Mouse (Mus musculus) MN1 (cell line): ENCODE measurements around the gene Gm38431.

ENCODE experiments used
- DNase-seq: peaks from one replicate; pipeline ENCODE4 v3.0.0-alpha.2; 2016; ENCODE audit warnings: low spot score

Gm38431 gene

DNA sequence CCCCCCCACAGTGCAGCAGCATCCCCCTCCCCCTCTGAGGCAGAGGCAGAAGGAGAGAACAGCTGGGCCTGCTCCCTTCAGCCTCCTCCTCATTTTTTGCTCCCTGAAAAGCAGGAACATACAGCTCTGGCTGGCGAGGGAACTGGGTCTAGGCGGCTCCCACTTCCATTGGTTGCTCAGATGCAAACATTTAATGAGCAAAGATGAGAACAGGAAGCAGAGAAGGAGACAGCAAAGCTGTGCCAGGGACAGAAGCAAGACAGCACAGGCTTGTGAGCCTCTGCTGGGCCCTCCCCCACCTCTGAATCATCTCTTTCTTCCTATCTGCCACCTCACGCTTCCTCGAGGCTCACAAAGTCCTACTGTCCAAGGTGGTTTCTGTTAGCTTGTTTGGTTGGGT is 50.5 kb downstream of the Gm38431 start:
- peak; percentile 16 for DNase-seq

DNA sequence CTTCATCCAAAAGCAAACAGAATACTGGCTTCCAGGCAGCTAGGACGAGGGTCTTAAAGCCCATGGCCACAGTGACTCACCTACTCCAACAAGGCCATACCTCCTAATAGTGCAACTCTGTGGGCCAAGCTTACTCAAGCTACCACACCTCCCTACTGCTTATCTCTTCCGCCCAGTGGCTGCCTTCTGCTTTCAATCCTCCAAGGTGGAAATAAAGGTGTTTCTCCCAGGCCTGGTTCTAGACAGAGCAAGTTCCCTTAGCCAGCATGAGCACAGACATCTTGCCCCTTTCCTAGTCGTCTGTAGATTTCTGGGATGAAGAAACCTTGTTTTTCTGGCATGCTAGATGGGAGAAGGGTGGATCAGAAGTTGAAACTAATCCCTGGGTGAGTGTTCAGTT is 52.0 kb downstream of the Gm38431 start:
- no peak for DNase-seq

DNA sequence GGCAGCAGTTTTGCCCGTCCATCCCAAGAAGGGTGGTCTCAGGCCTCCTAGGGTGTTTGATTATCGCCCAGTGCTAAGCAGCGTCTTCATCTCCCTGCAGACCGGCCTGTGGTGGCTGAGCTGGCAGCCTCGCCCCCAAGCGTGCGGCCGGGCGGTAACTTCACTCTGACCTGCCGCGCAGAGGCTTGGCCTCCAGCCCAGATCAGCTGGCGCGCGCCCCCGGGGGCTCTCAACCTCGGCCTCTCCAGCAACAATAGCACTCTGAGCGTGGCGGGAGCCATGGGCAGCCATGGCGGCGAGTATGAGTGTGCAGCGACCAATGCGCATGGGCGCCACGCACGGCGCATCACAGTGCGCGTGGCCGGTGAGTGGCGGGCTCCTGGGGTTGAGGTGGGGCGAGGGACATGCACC is 54.3 kb downstream of the Gm38431 start:
- DNase-seq: no peak

DNA sequence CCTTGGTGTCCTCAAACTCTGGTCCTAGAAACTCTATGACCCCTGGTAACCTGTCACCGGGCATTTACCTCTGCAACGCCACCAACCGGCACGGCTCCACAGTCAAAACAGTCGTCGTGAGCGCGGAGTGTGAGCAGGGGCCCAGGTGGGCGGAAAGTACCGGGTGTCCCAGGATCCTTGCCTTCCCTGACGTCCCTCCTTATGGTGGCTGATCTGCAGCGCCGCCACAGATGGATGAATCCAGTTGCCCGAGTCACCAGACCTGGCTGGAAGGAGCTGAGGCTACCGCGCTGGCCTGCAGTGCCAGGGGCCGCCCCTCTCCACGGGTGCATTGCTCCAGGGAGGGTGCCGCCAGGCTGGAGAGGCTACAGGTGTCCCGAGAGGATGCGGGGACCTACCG is 55.1 kb downstream of the Gm38431 start:
- DNase-seq: no peak

DNA sequence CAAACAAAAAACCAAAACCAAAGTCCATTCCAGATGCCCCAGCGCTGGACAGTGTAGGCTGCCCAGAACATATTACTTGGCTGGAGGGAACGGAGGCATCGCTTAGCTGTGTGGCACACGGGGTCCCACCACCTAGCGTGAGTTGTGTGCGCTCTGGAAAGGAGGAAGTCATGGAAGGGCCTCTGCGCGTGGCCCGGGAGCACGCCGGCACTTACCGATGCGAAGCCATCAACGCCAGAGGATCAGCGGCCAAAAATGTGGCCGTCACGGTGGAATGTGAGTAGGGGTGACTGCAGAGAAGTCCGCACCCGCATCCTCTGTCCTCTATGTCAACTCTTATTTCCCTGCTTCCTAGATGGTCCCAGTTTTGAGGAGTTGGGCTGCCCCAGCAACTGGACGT is 55.6 kb downstream of the Gm38431 start:
- no peak for DNase-seq

DNA sequence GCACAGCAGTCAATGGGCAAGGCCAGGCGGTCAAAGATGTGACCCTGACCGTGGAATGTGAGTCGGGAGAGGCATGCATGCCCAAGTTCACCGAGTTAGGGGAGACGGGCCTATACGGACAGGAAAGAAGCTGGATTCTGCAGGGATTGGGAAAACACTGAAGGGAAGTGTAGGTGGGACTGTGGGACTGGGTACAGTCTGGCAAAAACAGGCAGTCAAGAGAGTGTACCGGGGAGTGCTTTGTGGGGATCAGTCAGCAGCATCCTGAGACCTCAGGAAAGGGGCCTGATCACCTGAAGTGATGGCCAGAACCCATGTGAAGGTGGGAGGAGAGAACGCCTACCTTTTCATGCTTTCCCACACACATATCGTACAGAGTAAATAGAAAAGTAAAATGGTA is 56.2 kb downstream of the Gm38431 start:
- no peak for DNase-seq

DNA sequence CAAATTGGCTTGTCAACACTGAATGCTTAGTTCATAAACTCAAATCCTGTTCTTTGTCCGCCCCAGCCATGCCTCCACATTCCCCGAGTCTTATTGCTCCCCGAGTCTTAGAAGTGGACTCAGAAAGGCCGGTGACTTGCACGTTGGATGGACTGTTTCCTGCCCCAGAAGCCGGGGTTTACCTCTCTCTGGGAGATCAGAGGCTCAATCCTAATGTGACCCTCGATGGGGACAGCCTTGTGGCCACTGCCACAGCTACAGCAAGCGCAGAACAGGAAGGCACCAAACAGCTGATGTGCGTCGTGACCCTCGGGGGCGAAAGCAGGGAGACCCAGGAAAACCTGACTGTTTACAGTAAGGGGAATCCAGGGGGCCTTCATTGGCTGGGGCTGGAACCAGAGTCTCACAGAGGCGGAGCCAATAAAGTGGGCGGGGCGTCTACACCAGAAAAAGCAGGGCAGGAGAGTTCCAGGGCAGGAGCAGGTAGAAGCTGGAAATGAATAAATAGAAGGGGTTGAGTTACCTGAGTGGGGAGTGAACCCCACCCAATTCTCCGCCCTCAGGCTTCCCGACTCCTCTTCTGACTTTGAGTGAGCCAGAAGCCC is 57.2 kb downstream of the Gm38431 start:
- DNase-seq: no peak

DNA sequence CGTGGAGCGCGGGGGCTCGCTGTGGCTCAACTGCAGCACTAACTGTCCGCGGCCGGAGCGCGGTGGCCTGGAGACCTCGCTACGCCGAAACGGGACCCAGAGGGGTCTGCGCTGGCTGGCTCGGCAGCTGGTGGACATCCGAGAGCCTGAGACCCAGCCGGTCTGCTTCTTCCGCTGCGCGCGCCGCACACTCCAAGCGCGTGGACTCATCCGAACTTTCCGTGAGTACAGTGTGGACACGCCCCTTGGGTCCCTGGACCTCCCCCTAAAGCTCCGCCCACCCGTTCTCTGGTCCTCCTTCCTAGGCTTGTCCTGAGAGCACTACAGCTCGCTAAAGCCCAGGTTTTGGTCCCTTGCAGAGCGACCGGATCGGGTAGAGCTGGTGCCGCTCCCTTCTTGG is 58.7 kb downstream of the Gm38431 start:
- peak; percentile 79 for DNase-seq

DNA sequence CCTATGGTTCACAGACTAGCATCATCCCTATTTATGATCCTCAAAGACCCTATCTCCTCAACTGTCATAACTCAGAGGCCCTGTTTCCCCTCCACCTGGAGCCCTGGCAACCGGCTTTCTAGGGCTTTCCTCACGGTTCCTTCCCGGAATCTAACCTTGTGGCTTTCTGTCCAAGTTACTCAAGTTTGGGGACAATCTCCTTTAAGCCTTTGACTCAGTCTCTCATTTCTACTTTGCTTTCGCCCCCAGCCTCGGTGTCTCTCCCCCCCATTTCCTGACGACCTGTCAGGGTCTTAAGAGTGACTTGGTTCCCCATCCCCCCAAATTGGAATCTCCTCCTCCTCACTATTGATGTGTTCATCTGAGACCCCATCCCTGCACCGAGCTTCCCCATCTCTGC is 59.3 kb downstream of the Gm38431 start:
- no peak for DNase-seq

DNA sequence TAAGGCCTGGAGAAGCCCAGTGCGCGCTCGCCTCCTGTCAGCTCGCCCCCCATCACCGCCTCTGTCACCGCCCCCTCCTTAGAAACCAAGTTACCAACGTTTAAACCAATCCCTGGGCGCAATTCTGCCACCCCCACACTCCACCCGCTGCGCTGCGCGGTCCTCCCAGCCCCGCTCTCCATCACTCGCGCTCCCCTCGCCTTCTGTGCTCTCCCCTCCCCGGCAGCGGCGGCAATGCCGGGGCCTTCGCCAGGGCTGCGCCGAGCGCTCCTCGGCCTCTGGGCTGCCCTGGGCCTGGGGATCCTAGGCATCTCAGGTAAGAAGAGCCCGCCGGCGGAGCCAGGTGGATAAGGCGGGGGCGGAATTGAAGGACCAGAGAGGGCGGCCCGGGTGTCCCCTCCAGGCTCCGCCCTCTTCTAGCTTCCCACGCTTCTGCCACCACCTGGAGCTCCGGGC is 59.9 kb downstream of the Gm38431 start, which contains the start of gene Icam5:
Gene Icam5, plus strand, starts transcription at position 178 of the 456 bp plus-strand sequence.
- DNase-seq: peak; percentile 30

DNA sequence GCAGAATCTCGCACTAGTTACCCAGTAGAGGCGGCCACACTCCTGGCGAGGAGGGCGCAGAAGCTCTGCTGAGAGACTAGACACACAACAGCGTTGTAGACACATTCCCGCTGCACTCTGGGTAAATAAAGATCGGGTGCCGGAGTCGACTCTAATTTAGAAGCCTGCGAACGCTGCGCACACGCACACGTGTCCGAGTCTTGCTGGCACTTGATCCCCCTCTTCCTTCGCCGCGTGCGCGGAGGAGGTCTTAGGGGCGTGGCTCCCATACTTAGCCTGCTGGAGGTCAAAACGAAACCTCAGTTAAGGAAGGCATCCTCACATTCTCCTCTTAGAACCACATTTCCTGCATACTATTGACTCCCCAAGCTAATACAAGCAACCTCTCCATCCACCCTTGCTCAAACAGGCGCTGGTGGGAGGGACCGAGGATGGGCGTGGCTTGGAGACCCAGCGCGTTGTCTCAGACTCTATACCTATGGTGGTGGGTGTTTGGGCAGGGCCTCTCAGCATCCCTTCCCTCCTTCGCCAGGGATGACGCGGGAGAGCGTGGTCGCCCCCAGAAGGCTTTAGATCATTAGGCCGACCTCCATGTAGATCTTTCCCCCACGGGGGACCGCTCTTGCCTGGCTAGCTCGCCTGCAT is 60.4 kb downstream of the Gm38431 start:
- peak; percentile 70 for DNase-seq

DNA sequence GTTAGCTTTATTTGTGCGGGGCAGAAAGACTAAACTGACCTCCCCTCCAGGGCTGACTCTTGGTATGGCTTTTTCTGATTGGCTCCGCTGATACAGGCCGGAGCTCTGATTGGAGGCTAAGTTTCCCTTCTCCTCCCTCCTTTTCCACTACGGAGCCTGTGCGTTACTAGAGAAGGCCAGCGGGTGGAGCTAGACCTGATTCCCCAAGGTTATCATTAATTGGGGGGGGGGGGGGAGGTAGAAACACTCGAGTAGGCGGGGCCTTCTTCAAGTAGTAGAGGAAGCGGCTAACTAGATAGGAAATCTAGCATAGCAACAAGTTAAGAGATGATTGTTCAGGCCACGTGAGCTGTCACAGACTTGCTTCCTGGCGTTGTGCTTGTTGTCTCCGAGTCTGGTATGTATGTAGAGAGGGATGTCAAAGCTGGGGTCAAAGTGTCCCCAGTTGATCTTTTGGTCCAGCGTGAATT is 61.0 kb downstream of the Gm38431 start:
- peak; percentile 87 for DNase-seq

DNA sequence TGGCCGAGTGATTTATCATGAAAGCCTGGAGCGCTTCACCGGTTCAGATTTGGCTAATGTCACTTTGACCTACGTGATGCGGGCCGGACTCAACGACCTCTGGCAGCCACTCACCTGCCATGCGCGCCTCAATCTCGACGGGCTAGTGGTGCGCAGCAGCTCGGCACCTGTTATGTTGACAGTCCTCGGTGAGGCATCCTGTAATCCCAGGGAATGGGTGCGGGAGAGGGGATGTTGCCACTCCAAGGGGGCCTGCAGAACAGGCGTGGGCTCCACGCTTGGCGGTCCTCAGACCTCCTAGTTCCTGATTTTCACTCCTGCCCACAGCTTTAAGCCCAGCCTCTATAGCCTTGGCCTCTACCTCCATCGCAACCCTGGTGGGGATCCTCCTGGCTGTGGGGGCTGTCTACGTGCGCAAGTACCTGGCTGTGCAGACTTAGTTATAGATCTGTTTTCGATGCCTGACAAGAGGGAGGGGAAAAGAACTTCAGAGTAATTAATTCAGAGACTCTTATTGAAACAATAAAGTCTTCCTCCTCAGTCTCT is 61.7 kb downstream of the Gm38431 start:
- peak; percentile 14 for DNase-seq

DNA sequence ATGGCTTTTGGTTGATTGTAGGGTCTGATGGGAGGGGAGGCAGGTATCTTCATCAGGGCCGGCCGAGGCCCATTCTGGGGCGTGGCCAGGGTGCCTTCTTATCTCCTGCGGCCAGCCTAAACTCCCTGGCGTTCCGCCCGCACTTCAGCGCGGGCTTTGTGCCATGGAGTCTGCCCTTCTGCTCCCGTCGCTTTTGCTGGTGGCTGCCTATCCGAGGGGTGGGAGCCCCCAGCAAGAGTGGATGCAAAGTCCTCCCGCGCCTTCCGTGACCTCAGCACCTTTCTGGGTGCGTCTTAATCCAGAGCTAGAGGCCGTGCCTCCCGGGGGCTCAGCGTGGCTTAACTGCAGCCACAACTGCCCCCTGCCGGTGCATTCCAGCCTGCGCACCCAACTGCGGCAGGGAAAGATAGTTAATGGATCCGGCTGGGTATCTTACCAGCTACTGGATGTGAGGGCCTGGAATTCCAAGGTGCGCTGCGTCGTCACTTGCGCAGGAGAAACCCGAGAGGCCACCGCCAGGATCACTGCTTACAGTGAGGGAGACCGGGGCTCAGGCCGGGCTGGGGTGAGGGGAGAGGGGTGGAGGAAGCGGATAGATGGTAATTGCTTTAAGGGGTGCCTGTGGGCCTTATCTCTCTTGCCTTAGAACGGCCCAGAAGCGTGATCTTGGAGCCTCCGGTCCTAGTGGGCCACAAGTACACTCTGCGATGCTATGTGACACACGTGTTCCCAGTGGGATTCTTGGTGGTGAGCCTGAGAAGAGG is 62.3 kb downstream of the Gm38431 start, which contains the start of gene Icam4:
Gene Icam4, plus strand, starts transcription at position 83 of the 764 bp plus-strand sequence.
- DNase-seq: peak; percentile 82

DNA sequence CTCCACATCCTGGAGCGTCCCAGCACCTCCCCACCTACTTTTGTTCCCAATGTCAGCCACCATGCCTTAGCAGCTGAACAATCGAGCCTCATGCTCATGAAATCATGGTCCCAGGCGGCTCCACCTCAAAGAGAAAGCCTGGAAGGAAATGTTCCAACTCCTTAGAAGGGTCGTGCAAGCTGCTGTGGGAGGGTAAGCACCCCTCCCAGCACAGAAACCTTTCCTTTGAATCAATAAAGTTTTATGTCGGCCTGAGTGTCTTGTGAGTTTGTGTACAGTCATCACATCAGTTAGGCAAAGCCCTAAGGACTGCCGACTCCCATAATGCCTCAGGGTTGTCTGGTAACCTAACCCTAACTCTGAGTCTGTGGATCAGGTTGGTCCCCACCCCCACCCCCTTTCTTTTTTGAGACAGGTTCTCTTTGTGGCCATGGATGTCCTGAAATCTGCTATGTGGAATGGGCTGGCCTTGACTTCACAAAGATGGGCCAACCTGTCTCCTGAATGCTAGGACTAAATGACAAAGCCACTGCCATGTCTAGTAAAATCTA is 63.2 kb downstream of the Gm38431 start:
- DNase-seq: no peak

DNA sequence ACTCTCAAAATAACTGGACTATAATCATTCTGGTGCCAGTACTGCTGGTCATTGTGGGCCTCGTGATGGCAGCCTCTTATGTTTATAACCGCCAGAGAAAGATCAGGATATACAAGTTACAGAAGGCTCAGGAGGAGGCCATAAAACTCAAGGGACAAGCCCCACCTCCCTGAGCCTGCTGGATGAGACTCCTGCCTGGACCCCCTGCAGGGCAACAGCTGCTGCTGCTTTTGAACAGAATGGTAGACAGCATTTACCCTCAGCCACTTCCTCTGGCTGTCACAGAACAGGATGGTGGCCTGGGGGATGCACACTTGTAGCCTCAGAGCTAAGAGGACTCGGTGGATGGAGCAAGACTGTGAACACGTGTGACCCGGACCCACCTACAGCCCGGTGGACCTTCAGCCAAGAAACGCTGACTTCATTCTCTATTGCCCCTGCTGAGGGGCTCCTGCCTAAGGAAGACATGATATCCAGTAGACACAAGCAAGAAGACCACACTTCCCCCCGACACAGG is 64.0 kb downstream of the Gm38431 start:
- DNase-seq: no peak

DNA sequence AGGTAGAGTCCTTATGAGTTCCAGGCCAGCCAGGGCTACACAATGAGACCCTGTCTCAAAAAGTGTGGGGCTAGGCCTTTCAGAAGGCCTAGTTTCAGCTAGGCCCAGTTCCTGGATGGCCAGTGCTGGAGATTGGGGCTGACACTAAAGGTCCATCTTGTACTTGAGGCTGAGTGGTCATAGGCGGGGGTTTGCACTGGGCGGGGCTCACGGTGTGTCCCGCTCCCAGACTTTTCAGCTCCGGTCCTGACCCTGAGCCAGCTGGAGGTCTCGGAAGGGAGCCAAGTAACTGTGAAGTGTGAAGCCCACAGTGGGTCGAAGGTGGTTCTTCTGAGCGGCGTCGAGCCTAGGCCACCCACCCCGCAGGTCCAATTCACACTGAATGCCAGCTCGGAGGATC is 64.9 kb downstream of the Gm38431 start:
- no peak for DNase-seq

DNA sequence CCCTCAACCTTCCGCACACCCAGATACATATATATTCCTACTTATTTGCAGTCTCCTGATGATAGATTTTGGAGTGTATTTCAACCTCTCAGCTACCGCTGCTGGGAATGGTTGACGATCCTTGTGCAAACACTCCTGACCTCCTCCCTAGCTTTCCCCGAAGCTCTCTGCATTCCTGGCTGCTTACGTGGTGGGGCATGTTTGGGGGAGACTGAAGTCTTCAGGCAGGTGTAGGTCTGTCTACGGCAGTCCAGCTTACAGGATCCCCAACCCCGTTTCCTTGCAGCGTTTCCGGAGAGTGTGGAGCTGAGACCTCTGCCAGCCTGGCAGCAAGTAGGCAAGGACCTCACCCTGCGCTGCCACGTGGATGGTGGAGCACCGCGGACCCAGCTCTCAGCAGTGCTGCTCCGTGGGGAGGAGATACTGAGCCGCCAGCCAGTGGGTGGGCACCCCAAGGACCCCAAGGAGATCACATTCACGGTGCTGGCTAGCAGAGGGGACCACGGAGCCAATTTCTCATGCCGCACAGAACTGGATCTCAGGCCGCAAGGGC is 66.5 kb downstream of the Gm38431 start:
- no peak for DNase-seq

DNA sequence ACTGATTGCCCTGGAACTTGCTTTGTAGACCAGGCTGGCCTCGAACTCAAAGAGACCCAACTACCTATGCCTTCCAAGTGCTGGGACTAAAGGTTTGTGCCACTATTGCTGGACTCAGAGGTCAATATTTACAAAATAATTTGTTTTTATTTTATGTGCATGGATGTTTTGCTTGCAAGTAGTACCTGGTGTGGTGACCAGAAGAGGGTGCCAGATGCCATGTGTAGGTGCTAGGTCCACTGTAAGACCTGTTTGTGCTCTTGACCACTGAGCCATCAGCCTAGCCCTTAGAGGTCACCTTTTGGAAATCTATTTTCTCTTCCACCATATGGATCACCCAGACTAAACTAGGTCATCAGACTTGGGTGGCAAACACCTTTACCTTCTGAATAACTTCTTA is 69.1 kb downstream of the Gm38431 start:
- no peak for DNase-seq

DNA sequence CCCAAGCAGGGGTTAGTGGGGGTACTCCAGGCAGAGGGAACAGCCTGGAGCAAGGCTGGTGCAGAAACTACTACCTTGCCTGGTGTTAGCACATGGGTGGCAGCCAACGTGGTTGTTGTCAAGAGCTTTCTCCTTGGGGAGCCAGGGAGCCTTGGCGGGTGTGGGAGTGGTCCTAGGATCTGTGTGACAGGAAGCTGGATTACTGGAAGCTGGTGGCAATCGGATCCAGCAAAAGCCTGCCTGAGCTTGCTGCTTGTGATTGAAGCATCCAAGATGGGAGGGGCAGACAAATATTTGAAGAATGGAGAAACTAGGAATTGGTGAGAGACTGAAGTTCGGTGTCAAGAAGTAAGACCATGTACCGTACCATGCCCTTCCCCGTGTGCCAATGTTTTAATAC is 69.5 kb downstream of the Gm38431 start:
- no peak for DNase-seq

DNA sequence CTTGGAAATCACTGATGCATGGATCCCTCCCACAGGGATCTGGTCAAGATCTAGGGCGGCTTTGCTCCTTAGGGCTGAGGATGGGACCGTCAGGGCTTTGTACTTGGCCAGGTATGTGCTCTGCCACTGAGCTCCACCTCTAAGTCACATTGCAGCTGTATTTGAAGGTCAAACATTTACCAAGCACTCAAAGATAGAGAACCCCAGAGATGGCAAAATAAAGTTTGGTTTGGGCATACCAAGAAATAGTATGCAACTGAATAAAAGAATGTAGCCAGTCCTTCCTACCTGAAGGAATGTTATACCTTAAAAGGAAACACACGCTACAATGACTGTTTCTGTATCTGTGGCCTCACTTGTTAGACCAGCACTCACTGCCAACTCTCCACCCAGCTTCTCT is 70.4 kb downstream of the Gm38431 start:
- no peak for DNase-seq

DNA sequence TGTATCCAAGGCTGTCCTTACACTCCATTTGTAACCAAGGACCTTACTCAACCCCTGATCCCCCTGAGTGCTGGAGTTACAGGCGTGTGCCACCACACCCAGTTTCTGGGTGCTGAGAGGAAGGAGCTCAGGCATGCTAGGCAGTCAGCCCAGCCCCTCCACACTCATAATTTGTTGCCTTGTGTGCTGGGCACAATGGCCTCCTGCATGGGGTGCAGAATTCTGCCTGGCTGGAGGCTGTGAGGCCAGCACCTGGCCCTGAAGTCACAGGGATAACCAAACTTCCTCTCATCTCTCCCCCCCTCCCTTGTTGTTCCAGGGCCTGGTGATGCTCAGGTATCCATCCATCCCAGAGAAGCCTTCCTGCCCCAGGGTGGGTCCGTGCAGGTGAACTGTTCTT is 73.2 kb downstream of the Gm38431 start:
- DNase-seq: no peak
